Mouse (Mus musculus) brain, embryonic 14.5 days (tissue): ENCODE measurements around the gene Cbarp.

Experiments
- CTCF ChIP-seq: fragments of 200-500 bp; IDR thresholded peaks from 2 replicates; pipeline ENCODE4 v1.5.1; 2012; ENCODE audit warnings: inconsistent platforms, mild to moderate bottlenecking, moderate library complexity, borderline replicate concordance; ENCODE audit not compliant: insufficient read depth, insufficient read length; ENCODE audit errors: extremely low read depth
- POLR2A ChIP-seq: fragments of 200-500 bp; IDR thresholded peaks from 2 replicates; pipeline ENCODE4 v1.6.1; 2012; ENCODE audit warnings: mild to moderate bottlenecking, inconsistent platforms, borderline replicate concordance; ENCODE audit not compliant: poor library complexity, insufficient read depth, insufficient read length, severe bottlenecking; ENCODE audit errors: extremely low read depth

- TF ChIP-seq POLR2A (no peak), CTCF (no peak)
Measured at GRCm38 (mm10) chr10:80121639-80122038, 19.0 kb downstream of the Cbarp start.
